Mouse (Mus musculus) embryo, embryonic 10.5 days (tissue): ENCODE measurements around the gene Ifih1.

Experiments used
- DNase-seq: peaks from one replicate; pipeline ENCODE4 v3.0.0-alpha.2; 2015; ENCODE audit warnings: low spot score

The Ifih1 gene

DNA sequence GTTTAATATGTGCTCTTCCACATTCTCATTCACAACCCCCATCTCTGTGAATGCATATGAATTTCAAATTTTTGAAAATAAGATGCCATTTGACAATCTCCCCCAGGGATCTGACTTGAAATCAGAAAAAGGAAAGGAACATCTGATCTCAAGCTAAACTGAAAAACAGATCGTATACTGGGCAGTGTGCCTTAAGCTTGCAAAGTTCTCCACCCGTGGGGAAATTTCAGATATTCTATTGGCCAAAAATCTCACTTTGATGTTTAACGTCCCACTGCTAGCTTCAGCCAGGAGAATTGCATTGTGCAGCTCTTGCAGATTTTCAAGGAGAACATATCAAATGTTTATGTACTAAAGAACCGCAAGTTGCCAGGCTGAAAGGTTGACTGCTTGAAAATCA, 96.9 kb downstream of the Ifih1 start:
- no peak for DNase-seq

DNA sequence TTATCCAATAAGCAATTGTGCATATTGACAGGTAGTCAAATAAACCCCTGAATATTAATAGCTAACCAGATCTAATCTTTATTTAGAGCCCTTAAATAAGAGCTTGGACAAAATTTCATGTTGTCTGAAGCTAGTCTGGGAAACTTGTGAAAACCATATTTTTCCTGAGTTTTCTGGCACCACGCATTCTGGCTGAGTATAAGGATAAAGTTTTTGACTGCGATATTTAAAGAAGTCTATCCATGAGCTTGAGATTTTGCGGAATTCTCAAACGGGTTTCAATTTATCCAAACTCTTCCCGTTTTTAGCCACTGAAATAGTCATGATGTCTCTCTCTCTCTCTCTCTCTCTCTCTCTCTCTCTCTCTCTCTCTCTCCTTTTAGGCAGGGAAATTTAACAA, 98.0 kb downstream of the Ifih1 start:
- no peak for DNase-seq
